Mouse (Mus musculus) CH12.LX (cell line): ENCODE measurements around the gene Sv2a.

Experiments
- BHLHE40 ChIP-seq: IDR thresholded peaks from 2 replicates; pipeline ENCODE4 v1.6.1; 2011; ENCODE audit warnings: mild to moderate bottlenecking, low read depth, low read length, improper control_type of control experiment
- CTCF ChIP-seq, 2 experiments: IDR thresholded peaks in 1 of 2; conservative IDR thresholded peaks in 1 of 2; 2 replicates each; pipeline ENCODE4 v1.5.1; 2011 to 2012; ENCODE audit warnings: low read depth in 2 of 2, low read length in 2 of 2, improper control_type of control experiment in 1 of 2, inconsistent platforms in 1 of 2, mild to moderate bottlenecking in 1 of 2, moderate library complexity in 1 of 2
- E2F4 ChIP-seq: IDR thresholded peaks from 2 replicates; pipeline ENCODE4 v1.6.1; 2011; ENCODE audit warnings: low read depth, low read length, improper control_type of control experiment; ENCODE audit not compliant: insufficient replicate concordance
- NRF1 ChIP-seq: IDR thresholded peaks from 2 replicates; pipeline ENCODE4 v1.6.1; 2014; ENCODE audit warnings: low read depth, mild to moderate bottlenecking, inconsistent platforms, low read length, improper control_type of control experiment, moderate library complexity
- POLR2A ChIP-seq: IDR thresholded peaks from 2 replicates; pipeline ENCODE4 v1.6.1; 2011; ENCODE audit warnings: low read depth, mild to moderate bottlenecking, improper control_type of control experiment, low read length
- RAD21 ChIP-seq: IDR thresholded peaks from 2 replicates; pipeline ENCODE4 v1.6.1; 2011; ENCODE audit warnings: low read depth, mild to moderate bottlenecking, low read length, improper control_type of control experiment, moderate library complexity
- RCOR1 ChIP-seq: conservative IDR thresholded peaks from 2 replicates; pipeline ENCODE4 v1.6.1; 2012; ENCODE audit warnings: low read depth, mild to moderate bottlenecking, inconsistent platforms, low read length, improper control_type of control experiment
- USF1 ChIP-seq: IDR thresholded peaks from 2 replicates; pipeline ENCODE4 v1.6.1; 2014; ENCODE audit warnings: low read depth, mild to moderate bottlenecking, inconsistent platforms, low read length, improper control_type of control experiment

DNA sequence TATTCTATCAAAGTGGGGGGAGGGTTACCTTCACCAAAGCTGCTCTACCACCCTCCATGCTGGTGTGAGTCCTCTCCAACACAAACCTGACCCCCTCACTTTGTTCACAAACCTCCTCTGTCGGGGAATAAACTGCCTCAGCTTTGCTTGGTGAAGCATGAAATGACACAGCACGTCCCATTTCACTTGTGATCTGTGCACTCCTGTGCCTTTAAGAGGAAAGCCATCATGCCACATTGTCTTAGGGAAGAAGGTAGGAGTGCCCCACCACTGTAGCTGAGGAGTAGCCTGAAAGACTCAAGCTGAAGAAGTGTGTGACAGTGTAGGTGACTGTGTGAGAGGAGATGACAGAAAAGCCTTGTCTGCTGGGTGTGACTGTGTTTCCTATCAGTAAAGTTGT lies 44.5 kb downstream of the Sv2a start:
- TF ChIP-seq CTCF (conservative IDR thresholded peaks at IDR 0.05 in 1 of 2, IDR thresholded peaks at IDR 0.05 in 1 of 2; ENCODE audit: low read depth in 2 of 2, low read length in 2 of 2), result no peak
- TF ChIP-seq BHLHE40, result peak; percentile 34; the same call in 1 of the 2 replicates
- TF ChIP-seq E2F4, result no peak
- no peak for TF ChIP-seq RAD21
- TF ChIP-seq RCOR1, result no peak
- TF ChIP-seq POLR2A, result no peak
- TF ChIP-seq USF1, result no peak
- TF ChIP-seq NRF1, result no peak
